Mouse (Mus musculus) intestine, embryonic 16.5 days (tissue): ENCODE measurements at regions not wholly inside any gene's neighbourhood (a gene's known extent, or its start where the extent isn't known, plus 50 kb on each side); places are given as distances from the start of the nearest gene placed in this dataset.
"Not testable (repeated sequence)": the region's sequence is repeated elsewhere in the genome, so short reads cannot be mapped to it uniquely, and the experiment has no call there.

Source experiments
- ATAC-seq: fragments of 200-750 bp; cut with Nextera tagmentation; 2 replicates; pipeline ENCODE4 v1.8.0; 2017; ENCODE audit warnings: moderate TSS enrichment, moderate library complexity
- H3K27ac ChIP-seq: fragments of 300-500 bp; sonication (generic); 2 replicates; pipeline ENCODE4 v1.5.1; 2014; ENCODE audit warnings: mild to moderate bottlenecking, low read length
- H3K27me3 ChIP-seq: fragments of 300-500 bp; sonication (generic); replicated peaks from 2 replicates; pipeline ENCODE4 v1.6.1; 2014; ENCODE audit warnings: low read length, control low read depth, mixed read lengths; ENCODE audit not compliant: control insufficient read depth, insufficient read depth
- H3K36me3 ChIP-seq: fragments of 300-500 bp; sonication (generic); 2 replicates; pipeline ENCODE4 v1.6.1; 2014; ENCODE audit warnings: low read length, control low read depth; ENCODE audit not compliant: control insufficient read depth, insufficient read depth
- H3K4me1 ChIP-seq: fragments of 300-500 bp; sonication (generic); 2 replicates; pipeline ENCODE4 v1.6.1; 2014; ENCODE audit warnings: low read length, control low read depth, mixed read lengths; ENCODE audit not compliant: control insufficient read depth, insufficient read depth
- H3K4me2 ChIP-seq: fragments of 300-500 bp; sonication (generic); 2 replicates; pipeline ENCODE4 v1.6.1; 2014; ENCODE audit warnings: low read depth, low read length, control low read depth
- H3K4me3 ChIP-seq: fragments of 300-500 bp; sonication (generic); 2 replicates; pipeline ENCODE4 v1.5.1; 2014; ENCODE audit warnings: mild to moderate bottlenecking, low read length
- H3K9ac ChIP-seq: fragments of 300-500 bp; sonication (generic); 2 replicates; pipeline ENCODE4 v1.6.1; 2014; ENCODE audit warnings: low read depth, low read length
- H3K9me3 ChIP-seq: fragments of 300-500 bp; sonication (generic); 2 replicates; pipeline ENCODE4 v1.6.1; 2016; ENCODE audit warnings: low read length, control low read depth; ENCODE audit not compliant: control insufficient read depth
- WGBS: fragments of 180-500 bp; shearing (Covaris S2); extraction: QIAGEN DNeasy Blood & Tissue Kit; methylation state at CpG from one replicate; pipeline ENCODE4 v1.1.7; 2014; 5-methylcytosine and 5-hydroxymethylcytosine counted together

DNA sequence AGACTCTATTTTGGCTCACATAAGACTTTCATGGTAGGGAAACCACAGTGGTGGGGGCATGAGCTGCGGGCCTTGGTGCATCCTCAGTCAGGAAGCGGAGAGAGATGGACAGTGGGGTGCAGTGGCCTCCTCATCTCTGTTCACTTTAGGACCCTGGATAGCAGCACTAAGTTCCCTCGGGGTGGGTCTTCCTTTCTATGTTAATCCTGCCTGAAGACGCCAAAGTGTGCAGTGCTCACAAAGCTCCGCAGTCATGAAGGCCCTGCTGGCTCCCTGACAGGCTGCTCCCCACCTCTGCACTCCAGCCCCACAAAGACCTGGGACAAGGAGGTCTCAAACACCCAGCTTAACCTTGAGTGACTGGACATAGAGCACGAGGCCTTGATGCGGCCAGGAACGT, 56.8 kb downstream of the Sox1 start:
- whole genome bisulfite sequencing = 59% methylated on average over 8 of the region's 8 CpGs
- Histone ChIP-seq H3K4me3 (no peak overlapping the region), H3K9ac (no peak overlapping the region), H3K27ac (no peak overlapping the region), H3K4me2 (no peak overlapping the region), H3K4me1 (no peaks in the 10 kb centered on the region), H3K36me3 (no peaks in the 10 kb centered on the region), H3K9me3 (no peaks in the 10 kb centered on the region), H3K27me3 (peaks cover 12% of the 10 kb centered on the region)
- ATAC-seq = no peak

GRCm38 (mm10) chr8:12455376-12455775, 60.3 kb downstream of the Sox1 start:
- not testable (repeated sequence) for H3K9me3 ChIP-seq
- 81% methylated on average over 3 of the region's 3 CpGs for WGBS

DNA sequence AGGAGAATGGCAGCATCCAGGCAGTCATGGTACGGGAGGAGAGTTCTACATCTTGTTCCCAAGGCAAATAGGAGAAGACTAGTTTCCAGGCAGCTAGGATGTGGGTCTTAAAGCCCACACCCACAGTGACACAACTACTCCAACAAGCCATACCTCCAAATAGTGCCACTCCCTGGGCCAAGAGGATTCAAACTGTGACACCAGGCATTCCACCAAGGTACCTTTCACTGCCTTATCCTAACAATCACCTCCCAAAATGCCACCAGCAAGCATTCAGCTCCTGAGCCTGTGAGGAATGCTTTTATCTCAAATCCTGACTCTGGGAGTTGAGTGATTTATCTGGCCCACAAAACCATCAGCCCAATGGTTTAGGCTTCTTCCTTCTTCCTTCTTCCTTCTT, 61.2 kb downstream of the Sox1 start:
- no peak overlapping the region for H3K9ac ChIP-seq
- H3K9me3 ChIP-seq = no peaks in the 10 kb centered on the region
- ATAC-seq = no peak
- no peak overlapping the region for H3K4me2 ChIP-seq
- H3K4me1 ChIP-seq = no peaks in the 10 kb centered on the region
- no peak overlapping the region for H3K4me3 ChIP-seq
- H3K36me3 ChIP-seq = no peaks in the 10 kb centered on the region
- H3K27me3 ChIP-seq = 0 out of 2 replicates have a peak, but pooled peaks cover 4% of the 10 kb centered on the region
- WGBS = 75% methylated on average over 1 of the region's 1 CpGs
- H3K27ac ChIP-seq = no peak overlapping the region

More at GRCm38 (mm10) chr8:12455376-12455775, 60.3 kb downstream of the Sox1 start:
- not testable (repeated sequence) for H3K36me3 ChIP-seq, H3K4me2 ChIP-seq, ATAC-seq, H3K4me3 ChIP-seq, H3K4me1 ChIP-seq, H3K9ac ChIP-seq, H3K27me3 ChIP-seq, H3K27ac ChIP-seq

GRCm38 (mm10) chr8:12457015-12457414, 61.9 kb downstream of the Sox1 start:
- WGBS = 64% methylated on average over 7 of the region's 7 CpGs
- no peaks in the 10 kb centered on the region for H3K36me3 ChIP-seq
- ATAC-seq = no peak
- H3K4me1 ChIP-seq = no peaks in the 10 kb centered on the region
- H3K4me3 ChIP-seq = no peak overlapping the region
- no peak overlapping the region for H3K27ac ChIP-seq
- H3K4me2 ChIP-seq = no peak overlapping the region
- H3K27me3 ChIP-seq = 0 out of 2 replicates have a peak, but pooled peaks cover 4% of the 10 kb centered on the region
- H3K9me3 ChIP-seq = no peaks in the 10 kb centered on the region
- H3K9ac ChIP-seq = no peak overlapping the region

DNA sequence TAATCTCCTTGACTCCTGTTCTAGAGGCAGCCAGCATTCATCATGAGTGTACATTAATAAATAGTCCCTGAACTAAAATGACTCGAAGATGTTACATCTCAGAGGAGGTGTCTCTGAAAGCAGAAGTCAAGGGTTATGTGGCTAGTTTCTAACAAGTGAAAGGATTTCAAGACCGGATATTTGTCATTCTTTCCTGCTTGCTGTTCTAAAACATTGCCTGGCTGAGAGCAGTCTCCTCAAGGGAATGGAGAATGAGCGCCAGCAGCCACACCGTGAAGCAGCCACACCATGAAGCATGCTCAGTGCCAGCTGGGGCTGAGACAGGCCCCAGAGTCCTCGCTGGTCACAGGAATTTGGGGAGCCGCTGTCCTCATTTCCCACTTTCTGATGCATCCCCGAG, 71.8 kb downstream of the Sox1 start:
- no peak overlapping the region for H3K4me2 ChIP-seq
- ATAC-seq = no peak
- H3K27ac ChIP-seq = no peak overlapping the region
- peaks cover 7% of the 10 kb centered on the region; the same call in 1 of the 2 replicates for H3K27me3 ChIP-seq
- H3K4me3 ChIP-seq = no peak overlapping the region
- H3K36me3 ChIP-seq = no peaks in the 10 kb centered on the region
- WGBS = 71% methylated on average over 7 of the region's 7 CpGs
- H3K9me3 ChIP-seq = no peaks in the 10 kb centered on the region
- no peak overlapping the region for H3K9ac ChIP-seq
- H3K4me1 ChIP-seq = no peaks in the 10 kb centered on the region

GRCm38 (mm10) chr8:12467386-12468326, 72.6 kb downstream of the Sox1 start:
- peaks cover 7% of the 10 kb centered on the region; the same call in 1 of the 2 replicates for H3K27me3 ChIP-seq
- H3K27ac ChIP-seq = no peak overlapping the region
- no peaks in the 10 kb centered on the region for H3K36me3 ChIP-seq
- no peaks in the 10 kb centered on the region for H3K4me1 ChIP-seq
- no peak overlapping the region for H3K9ac ChIP-seq
- no peak overlapping the region for H3K4me3 ChIP-seq
- no peak for ATAC-seq
- H3K9me3 ChIP-seq = no peaks in the 10 kb centered on the region
- WGBS = 74% methylated on average over 36 of the region's 36 CpGs
- no peak overlapping the region for H3K4me2 ChIP-seq

DNA sequence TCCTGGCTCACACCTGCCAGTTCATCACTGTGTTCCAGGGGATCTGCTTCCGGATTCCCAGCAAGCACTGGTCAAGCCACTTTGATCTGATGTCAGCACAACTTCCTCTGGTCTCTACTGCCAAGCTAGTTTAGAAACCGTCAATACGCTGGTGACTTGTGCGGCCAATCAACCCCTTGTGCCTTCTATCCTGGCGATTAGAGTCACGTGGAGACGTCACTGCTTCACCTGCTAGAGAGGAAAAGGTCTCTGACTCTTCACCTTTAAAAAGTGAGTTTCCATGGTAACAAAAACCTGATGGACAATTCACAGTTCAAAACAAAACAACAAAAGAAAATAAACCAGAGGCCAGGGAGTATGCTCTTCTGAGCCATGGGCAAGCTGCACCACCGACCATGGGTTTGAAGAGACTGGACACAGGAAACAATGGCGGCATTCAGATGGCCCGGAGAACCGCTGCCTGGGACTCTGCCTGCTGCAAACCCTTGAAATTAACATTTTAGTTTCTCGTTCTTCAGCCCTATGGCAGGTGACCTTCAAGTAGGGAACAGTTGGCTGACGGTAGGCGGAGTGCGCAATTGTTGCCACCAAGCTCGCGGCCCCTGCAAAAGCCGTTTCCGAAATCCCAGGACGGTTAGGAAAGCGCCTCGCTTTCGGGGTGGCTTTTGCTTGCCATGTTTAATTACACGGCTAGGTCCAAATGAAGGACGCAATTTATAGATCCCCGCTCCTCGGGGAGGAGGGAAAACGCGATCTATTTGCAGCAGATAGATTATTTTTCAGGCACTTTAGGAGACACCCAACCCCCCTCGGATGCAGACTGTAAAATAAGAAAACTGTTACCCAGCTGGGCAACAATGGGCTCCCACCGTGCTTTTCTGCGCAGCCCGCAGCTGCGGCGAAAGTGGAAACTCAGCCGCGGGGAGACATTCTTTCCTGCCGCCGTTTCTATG, 82.6 kb downstream of the Sox1 start:
- Histone ChIP-seq H3K4me1 (0 out of 2 replicates have a peak, but pooled peaks cover 3% of the 10 kb centered on the region), H3K27me3 (peaks cover 35% of the 10 kb centered on the region), H3K36me3 (no peaks in the 10 kb centered on the region), H3K4me2 (peak overlapping the region; percentile 48), H3K27ac (no peak overlapping the region), H3K4me3 (peak overlapping the region; percentile 27), H3K9ac (peak overlapping the region; percentile 4; the same call in 1 of the 2 replicates), H3K9me3 (no peaks in the 10 kb centered on the region)
- ATAC-seq = no peak
- 9% methylated on average over 39 of the region's 39 CpGs for WGBS

- no peak overlapping the region for H3K4me2 ChIP-seq
- 0 out of 2 replicates have a peak, but pooled peaks cover 8% of the 10 kb centered on the region for H3K4me1 ChIP-seq
- no peak overlapping the region for H3K27ac ChIP-seq
- H3K36me3 ChIP-seq = no peaks in the 10 kb centered on the region
- no peak overlapping the region for H3K4me3 ChIP-seq
- no peaks in the 10 kb centered on the region for H3K9me3 ChIP-seq
- 72% methylated on average over 14 of the region's 14 CpGs for WGBS
- ATAC-seq = no peak
- no peak overlapping the region for H3K9ac ChIP-seq
- peaks cover 24% of the 10 kb centered on the region for H3K27me3 ChIP-seq
Measured at GRCm38 (mm10) chr8:12481918-12482317, 86.8 kb downstream of the Sox1 start.

DNA sequence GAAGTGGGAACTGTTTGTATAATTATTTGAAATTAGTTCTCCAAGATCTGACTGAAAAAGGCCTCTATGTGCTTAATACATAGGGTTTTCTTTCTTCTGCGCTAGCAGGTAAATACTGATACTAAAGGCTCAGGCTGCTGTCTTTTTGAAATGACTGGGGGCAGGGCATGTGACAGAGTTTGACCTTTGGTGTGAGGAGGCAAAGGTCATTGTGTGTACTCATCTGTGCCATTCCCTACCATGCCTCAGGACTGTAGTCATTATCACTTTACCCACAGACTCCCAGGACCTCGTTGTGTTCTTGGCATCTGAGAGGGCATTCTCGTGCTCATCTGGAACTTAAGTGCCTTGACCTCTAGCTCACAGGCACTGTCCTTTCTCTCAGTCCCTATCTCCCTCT, 88.5 kb downstream of the Sox1 start:
- Histone ChIP-seq H3K27me3 (peaks cover 13% of the 10 kb centered on the region; the same call in 1 of the 2 replicates), H3K9me3 (no peaks in the 10 kb centered on the region), H3K36me3 (no peaks in the 10 kb centered on the region), H3K4me1 (0 out of 2 replicates have a peak, but pooled peaks cover 4% of the 10 kb centered on the region), H3K9ac (no peak overlapping the region), H3K27ac (no peak overlapping the region), H3K4me2 (no peak overlapping the region), H3K4me3 (no peak overlapping the region)
- WGBS = 67% methylated on average over 3 of the region's 3 CpGs
- no peak for ATAC-seq
